Mouse (Mus musculus) cerebellum, adult 18-20 months (tissue): ENCODE data around the gene Slc48a1.

Experiments
- DNase-seq, 2 experiments: peaks; one replicate each; pipeline ENCODE4 v3.0.0; 2021

The Slc48a1 gene

GRCm38 (mm10) chr15:97828901-97829338, 50.6 kb downstream of the Slc48a1 start:
- no peak for DNase-seq

GRCm38 (mm10) chr15:97829432-97829831, 51.1 kb downstream of the Slc48a1 start:
- no peak for DNase-seq

DNA sequence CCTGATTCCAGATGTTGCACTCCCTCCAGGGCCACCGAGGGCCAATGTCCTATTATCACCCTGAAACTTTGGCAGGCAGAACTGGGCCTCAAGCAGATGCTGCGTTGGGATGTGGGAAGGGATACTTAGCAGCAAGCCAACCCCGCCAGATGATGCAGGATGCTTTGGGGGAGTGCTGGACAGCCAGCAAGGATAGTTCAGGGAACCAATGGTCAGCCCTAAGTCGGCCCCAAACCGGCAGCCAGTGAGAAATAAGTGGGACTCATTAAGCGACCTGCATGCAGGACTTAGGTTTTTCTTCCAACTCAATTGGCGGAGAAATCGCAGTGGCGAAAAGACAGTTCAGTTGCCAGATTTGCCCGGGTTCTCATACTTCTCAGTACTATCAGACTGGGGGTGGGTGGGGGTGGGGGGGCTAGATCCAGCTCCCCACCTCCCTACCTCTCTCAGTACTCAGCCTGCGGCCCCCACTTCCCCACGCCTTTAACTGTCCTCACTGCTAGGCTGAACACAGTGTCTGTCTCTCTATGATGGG, 52.0 kb downstream of the Slc48a1 start:
- peak in 1 of 2 experiments; percentile 18 for DNase-seq

GRCm38 (mm10) chr15:97830788-97831241, 52.5 kb downstream of the Slc48a1 start:
- peak; percentile 57 to 73 for DNase-seq

DNA sequence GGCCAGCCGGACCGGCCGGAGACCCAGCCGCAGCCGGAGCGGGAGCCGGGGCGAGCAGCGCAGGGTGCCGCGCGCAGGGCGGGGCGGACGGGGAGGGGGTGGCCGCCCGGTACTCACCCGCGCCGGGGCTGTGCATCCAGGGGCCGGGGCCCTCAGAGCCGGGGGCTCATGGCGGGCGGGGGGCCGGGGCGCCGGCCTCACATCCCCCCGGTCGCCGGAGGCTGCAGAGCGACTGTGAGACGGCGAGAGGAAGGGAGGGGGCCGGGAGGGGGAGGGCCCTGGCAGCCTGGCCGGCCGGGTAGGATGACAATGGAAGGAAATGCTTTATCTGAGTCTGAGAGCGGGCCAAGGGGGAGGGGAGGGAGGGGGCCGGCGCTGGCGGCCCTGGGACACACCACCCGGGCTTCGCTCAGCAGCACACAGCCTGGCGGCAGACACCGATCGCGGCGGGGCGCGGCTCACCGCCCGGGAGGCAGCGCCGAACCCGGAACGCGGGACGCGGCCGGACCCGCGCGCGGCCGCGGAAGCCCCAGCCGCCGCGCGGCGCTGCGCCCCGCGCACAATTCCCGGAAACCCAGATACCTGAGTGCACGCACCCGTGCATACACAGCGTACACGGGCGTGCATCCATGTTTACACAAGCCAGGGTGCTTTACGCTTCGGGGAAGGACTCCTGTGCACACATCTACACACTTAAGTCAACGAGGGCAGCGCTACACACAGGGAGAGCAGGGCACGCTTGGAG, 53.1 kb downstream of the Slc48a1 start:
- DNase-seq: peak; percentile 59 to 78

- DNase-seq: no peak
These were observed 53.8 kb downstream of the Slc48a1 start for GRCm38 (mm10) chr15:97831987-97832640.

DNA sequence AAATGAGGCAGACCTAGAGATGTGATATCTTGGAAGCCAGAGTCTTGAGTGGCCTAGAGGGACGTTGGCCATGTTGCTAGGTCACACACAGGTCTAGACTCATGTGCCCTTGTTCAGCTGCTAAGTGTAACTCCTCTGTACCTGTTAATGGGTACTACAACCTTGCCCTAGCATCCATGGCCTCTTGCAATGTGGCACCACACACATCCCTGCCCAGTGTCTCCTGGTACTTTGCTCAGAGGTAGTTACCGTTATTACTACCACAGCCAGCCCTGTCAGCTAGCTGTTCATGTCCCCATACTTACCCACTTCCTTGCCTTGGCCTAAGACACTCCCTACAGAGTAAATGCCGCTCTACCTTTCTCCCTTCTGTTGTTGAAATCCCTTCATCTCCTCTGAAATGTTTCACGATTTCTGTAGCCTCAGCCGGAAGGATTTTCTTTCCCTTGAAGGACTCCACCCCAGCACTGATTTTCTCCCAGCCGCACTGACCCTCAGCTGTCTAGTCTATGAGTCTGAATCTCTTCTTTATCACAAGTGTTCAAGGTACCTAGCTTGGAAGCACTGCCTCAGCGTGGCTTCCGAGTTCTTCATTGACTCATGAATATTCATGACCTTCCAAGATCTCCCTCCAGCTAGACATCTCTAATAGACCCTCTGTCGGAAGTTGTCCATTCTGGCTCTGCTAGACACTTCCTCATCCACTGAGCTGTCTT, 54.6 kb downstream of the Slc48a1 start:
- DNase-seq: no peak

DNA sequence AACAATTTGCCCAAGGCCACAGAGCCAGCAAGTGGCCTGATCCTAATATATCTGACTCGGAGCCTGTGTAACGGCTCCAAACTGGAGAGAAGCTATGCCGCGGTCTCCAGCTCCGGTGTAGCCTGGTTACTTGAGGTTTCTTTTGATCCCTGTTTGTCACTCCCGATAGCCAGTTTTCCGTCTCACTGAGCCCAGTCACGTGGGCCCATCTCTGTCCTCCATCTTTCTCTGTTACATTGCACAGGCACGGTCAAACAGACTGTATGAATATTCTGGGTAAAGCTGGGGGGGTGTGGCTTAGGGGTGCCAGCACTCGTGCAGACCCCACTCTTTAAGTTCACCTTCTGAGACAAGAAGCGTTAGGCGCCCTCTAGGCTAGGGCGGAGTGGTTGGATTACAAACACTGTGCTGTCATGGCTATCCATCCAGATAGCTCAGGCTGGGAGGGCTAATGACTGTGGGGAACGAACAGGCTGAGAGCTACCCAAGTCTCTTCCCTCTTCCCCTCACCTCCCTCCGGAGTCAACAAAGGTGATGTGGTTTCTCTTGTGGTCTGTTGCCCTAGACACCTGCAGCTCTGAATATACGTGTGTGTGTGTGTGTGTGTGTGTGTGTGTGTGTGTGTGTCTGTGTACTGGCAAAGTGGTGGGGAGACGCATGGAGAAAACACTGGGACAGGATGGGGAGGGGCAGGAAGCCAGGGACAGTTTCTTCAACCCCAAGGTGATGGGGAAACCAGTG, 58.0 kb downstream of the Slc48a1 start:
- DNase-seq: no peak

- DNase-seq: no peak
These were observed 58.6 kb downstream of the Slc48a1 start for GRCm38 (mm10) chr15:97836894-97837247.

DNA sequence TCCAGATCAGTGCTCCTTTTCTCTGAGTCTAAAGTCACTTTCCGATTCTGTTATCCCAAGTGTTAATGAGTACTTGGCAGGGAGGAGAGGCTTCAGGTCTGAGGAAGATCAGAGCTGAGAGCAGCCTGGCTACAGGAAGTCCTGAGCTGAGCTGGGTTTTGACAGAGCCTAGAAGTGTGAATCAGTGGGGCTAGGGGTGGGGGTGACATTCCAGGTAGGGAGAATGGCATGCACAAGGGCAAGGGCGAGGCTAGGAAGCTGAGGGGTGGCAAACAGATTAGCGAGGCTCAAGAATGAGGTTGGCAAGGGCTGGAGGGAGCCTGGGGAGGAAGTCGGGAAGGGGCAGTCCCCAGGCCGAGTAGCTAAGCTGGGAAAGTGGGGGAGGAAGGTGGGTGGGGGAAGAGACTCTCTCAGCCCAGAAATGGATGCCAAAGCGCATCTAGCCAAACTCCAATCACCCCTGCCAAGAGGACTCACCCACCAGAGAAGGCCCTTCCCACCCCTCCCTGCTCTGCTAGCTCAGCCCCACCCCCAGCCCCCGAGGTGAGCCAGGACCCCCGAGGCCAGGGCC, 59.3 kb downstream of the Slc48a1 start:
- DNase-seq: no peak

GRCm38 (mm10) chr15:97838395-97838794, 60.1 kb downstream of the Slc48a1 start:
- no peak for DNase-seq

DNA sequence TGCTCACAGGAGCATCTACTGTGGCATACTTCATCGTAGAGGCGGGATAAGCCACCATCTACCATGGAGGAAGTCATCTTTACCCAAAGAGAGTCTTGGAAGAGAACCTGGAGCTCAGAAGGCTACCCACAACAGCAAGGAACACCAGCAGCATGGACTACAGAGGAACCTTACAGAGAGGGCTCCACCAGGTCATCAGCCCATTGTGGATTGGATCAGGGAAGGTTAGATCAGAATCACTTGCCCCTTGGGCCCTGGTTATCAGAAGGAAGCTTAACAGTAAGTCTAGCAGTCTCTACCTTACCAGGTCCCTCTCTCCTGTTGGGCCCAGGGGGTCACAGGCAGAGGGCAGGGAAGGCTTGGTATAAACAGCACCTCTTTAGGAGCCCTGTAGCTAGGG, 60.7 kb downstream of the Slc48a1 start:
- DNase-seq: no peak

DNA sequence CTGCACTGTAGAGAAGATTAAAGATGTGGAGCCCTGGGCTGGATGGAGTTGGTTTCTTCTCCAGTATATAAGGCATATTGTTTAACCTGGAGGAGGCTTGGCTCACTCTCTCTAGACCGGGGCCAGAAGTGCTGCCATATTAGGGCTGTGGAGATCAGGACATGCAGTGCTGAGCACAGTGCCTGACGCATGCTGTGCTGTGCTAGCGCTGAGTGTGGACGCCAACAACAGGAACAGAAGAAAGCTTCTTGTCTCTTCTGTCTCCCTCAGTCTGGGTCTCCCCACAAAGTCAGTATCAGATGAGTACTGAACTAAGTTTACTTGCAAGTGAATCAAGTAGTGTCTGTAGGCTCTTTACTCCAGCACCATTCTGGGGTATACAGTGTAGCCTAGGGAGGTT, 61.2 kb downstream of the Slc48a1 start:
- no peak for DNase-seq

DNA sequence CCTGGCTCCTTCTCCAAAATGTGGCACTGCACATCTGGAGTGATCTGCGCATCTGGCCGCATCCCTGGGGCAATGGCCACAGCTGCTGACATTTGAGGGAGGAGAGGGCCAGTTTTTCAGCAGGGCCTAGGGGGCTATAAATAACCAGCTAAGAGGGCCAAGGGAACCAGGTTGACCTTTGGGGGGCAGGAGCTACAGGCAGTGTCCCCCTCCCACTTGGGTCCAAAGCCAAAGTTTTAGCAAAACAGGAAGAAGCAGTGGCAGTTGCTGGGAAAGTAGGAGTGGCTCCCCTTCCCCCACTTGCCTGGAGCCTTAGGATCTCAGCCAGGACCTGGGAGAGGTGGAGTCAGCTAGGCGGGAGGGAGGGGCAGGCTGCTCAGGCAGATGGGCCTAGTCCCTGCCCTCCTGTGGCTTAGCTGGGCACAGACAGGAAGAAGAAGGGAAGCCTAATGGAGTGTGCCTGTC, 61.7 kb downstream of the Slc48a1 start:
- DNase-seq: no peak

DNA sequence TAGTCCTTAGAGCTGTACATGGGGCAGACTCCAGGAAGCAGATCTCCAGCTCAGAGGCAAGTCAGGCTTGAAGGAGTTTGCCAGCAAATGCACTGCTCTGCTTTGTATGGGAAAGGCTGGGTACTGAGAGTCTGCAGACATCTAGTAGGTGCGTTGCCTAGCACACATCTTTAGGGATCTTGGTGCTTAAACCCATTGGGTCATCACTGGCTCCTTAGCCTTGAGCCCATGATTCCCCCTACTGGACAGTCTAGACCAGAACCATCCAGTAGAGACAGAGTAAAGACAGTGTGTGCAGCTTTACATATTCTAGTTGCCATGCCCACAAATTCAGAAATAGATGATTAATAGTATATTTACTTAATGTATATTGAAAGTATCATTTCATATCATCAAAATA, 62.5 kb downstream of the Slc48a1 start:
- DNase-seq: peak in 1 of 2 experiments; percentile 36

GRCm38 (mm10) chr15:97841383-97841782, 63.1 kb downstream of the Slc48a1 start:
- no peak for DNase-seq

DNA sequence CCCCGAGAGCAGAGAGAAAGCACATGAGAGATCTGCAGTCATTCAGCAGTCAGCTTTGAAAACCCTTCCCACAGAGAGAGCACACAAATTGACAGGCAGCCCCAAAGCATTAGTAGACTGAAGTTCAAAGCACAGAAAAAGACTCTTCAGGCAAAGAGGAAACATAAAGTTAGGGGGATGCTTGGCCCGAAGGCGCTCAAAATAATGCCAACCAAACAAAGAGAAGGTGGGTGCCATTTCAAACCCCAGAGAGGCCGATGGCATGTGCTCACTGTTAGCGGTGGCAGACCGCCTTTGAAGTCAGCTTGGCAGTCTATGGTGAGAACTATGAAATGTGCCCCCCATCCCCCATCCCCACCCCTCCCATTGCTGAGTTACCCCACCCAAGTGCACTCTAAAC, 63.7 kb downstream of the Slc48a1 start:
- no peak for DNase-seq
